Mouse (Mus musculus) kidney, postnatal 4 days (tissue): ENCODE data around the gene Pet100.
A peak's percentile ranks its signal among the peaks of the same experiment; 100 is the strongest.

Source experiments
- DNase-seq, 2 experiments: peaks; one replicate each; pipeline ENCODE4 v3.0.0; 2021; ENCODE audit warnings: mixed read lengths in 2 of 2

The Pet100 gene

DNA sequence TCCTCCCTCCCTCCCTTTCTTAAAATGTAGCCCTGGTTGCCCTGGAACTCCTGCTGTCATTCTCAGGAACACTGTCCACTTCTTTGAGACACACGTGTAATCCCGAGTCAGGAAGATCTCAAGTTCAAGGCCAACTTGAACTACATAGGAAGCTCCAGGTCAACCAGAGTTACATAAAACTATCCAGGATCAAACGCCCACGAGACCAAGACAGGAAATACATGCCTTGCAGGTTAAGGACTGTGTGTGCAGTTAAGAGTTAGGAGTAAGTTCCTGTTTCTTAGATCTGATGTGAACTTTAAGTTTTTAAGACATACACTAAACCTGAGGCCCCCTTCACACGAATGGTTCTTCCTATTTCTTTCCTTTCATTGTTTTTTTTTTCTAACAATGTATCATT, 5.6 kb downstream of the Pet100 start:
- DNase-seq = no peak

DNA sequence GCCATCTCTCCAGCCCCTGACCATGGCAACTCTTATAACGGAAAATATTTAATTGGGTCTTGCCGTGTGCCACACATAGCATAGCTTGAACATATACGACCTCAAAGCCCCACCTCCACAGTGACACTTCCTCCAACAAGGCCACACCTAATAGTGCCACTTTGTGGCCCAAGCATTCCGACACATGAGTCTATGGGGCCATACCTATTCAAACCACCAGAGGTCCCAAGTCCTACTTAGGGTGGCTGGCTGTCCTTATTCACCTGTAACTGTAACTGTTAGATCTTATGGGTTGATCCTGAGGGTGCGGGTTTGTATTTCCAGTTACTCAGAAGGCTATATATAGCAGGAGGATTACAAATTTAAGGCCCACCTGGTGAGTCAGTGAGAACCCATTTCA, 6.7 kb downstream of the Pet100 start:
- DNase-seq = peak; percentile 44 to 56

GRCm38 (mm10) chr8:3630647-3631477, 9.5 kb downstream of the Pet100 start, which contains the start of gene Stxbp2:
Gene Stxbp2, plus strand, starts transcription at chr8:3630955.
- DNase-seq = peak; percentile 83 to 90

DNA sequence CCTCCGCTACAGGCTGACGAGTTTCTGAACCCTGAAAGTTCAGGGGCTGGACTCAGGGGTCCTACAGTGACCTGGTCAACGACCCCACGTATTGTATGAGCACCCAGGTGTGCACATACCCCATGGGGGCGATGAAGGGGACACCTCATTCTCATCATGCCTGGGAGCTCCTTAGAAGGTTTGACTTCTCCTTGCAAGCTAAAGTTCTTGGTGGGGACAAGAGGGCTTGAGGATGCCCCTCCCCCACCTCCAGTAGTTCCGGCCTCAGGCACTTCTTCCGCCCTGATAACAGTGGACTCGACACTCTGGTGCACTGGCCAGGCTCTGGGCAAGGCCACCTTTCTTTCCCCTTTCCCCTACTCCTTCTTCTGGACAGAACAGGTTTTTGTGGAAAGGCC, 10.1 kb downstream of the Pet100 start:
- DNase-seq = peak; percentile 42 to 61

DNA sequence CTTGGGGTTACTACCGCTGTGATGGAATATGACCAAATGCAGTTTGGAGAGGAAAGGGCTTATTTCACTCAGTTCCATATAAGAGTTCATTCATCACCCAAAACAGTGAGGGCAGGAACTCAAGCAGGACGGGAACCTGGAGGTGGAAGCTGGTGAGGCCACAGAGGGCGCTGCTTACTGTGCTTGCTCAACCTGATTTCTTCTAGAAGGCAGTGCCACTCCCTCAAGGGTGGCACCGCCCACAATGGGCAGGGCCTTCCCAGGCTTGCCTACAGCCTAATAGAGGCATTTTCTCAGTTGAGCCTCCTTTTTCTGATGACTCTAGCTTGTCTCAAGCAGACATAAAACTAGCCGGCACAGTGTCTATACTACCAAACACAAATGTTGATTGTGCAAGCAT, 24.5 kb downstream of the Pet100 start:
- peak; percentile 61 to 76 for DNase-seq

DNA sequence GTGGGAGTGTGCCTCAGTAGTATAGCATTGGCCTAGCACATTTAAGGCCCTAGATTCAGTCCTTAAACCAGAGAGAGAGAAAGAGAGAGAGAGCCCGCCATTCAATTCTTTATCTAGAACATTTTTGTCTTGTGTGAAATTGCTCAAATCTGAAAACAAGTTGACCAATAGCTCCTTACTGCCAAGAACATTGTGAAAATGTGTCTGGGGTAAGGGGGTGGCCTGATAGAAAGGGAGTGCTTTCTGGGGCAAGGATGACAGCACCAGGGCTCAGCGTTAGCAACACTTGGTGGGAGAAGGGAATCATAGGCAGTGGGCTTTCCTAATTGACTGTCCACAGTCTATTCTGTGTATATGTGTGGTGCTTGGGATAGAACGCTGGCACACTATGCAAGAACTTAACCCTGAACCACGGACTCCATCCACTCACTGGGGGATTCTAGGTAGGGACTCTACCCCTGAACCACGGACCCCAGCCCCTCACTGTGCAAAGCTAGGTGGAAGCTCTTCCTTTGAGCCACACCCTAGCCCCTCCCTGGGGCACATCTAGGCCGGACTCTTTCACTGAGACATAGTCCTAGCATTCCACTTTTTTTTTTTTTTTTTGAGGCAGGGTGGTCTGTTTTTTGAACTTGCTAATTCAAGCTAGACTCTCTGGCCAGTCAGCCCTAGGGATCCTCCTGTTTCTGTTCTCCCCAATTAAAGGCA, 25.6 kb downstream of the Pet100 start:
- no peak for DNase-seq

- DNase-seq = no peak
Measured at GRCm38 (mm10) chr8:3647561-3647960, 26.2 kb downstream of the Pet100 start.

DNA sequence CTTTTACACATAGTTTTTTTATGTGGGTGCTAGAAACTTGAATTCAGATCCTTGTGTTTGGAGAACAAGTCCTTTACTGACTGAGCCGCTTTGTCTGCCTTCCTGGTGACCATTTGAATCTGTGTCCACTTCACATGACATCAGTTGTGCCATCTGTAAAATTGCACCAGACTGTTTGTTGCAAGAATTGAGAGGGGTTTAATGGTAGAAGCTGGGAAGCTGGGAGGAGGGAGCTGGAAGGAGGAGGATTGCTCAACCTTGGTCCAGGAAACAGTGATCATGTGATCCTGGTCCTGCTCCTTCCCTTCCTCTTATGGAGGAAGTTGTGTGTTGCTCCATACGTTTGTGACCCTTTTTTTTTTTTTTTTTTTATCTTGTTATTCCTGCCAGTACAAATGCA, 26.9 kb downstream of the Pet100 start:
- no peak for DNase-seq

DNA sequence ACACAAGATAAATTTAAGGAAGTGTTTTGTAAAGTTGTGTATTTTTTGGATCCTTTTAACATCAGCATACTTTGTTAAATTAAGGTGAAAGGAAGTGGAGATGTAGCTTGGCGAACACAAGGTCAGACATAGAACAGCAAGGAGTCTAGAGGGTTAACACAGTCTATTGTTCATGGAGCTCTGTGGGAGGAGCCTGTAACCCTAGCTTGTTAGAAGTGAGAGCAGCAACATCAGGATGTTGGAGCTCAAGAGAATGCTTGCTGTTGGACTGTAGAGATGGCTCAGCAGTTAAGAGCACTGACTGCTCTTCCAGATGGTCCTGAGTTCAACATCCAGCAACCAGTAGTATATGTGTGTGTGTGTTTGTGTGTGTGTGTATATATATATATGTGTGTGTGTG, 27.6 kb downstream of the Pet100 start:
- no peak for DNase-seq

GRCm38 (mm10) chr8:3652845-3653244, 31.5 kb downstream of the Pet100 start:
- DNase-seq = no peak

DNA sequence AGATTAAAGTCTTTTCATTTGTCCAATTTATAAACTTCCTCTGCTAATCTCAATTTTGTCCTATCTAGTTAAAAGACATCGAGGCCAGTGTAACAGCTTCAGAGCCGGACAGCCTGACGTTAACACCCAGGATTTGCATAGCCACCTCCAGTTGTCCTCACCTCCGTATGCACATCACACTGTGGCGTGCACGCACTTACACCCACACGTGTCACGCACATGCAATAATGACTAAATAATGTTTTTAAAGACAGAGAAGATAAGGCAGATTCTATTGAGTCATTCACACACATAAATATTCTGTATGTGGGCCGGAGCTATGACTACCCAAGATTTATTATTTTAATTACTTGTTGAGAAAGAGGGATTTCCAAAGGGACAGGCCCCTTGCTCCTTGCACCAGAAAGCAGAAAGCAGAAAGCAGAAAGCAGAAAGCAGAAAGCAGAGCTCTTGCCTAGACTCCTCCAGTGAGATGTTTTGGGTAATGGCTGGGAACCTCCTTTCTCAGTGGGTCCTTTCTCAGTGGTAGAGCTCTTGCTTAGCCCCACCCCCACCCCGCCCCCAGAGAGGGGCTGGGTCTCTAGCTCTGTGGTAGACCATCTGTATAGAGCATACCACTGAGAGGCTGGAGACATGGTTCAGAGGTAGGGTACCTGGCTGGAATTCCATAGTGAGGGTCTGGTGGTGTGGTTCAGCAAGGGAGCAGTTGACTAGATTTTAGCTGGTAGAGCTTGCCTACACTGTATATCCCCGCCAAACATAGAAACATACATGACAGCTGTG, 33.6 kb downstream of the Pet100 start:
- DNase-seq = no peak

- no peak for DNase-seq
Measured at GRCm38 (mm10) chr8:3655526-3655925, 34.2 kb downstream of the Pet100 start, which contains the start of gene Retn. Gene Retn, plus strand, starts transcription at chr8:3655770.

DNA sequence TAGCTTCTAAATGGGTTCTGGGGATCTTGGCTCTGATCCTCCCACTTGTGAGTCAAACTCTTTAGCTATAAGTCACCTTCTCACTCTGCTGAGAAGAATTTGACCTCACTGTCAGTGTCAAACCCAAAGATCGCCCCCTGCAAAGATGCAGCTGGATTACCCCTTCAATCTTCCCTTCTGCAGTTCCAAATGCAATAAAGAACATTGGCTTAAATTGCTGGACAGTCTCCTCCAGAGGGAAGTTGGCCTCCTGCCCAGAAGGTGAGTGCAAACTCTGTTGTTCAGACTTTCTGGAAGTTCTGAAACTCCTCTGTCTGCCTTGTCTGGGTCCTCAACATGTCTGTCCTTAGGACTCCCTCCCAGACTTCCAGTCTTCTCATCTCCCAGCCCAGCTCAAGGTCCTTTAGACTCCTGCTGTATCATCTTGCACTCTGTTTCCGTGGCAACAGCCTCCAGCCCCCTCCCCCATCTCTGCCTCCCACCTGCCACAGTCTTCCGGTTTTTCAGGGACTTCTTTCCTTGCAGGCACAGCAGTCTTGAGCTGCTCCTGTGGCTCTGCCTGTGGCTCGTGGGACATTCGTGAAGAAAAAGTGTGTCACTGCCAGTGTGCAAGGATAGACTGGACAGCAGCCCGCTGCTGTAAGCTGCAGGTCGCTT, 35.5 kb downstream of the Pet100 start:
- DNase-seq = peak in 1 of 2 experiments; percentile 18

DNA sequence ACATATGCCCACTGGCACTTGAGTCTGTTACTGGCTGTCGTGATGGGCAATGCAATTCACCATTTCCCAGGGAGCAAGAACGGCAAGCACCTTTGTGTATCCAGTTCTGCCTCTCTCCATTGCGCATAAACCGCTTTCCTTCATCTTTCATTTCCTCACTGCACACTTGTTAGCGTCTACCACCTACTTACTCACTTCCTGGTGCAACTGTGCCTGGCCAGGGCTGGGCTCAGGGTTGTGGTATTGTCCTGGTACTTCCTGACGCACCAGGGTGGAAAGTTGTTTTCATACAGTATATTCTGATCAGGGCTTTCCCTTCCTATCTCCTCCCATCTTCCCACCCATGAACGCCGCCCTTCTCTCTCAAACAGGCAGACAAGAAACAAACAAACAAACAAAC, 39.5 kb downstream of the Pet100 start:
- DNase-seq = no peak

DNA sequence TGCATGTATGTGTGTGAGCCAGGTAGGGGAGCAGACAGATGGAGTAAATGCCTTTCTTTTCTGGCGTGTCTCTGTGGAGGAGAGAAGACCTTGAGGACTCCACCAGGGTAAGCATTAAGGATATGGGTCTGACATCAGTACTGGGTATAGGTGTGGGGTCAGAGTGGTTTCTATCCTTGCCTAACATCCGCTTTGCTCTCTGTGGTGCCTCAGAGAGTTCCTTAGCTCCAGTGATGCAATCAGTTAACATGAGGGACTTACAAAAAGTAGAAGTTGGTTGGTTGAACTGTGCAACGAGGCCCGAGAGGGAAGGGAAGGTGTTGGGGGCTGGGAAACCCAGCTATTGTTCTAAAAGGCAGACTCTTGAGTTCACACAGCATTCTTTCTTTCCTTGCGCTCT, 43.1 kb downstream of the Pet100 start:
- DNase-seq = no peak

GRCm38 (mm10) chr8:3665507-3665906, 44.2 kb downstream of the Pet100 start, which contains the start of gene Mcemp1:
Gene Mcemp1, plus strand, starts transcription at chr8:3665754.
- no peak for DNase-seq

- no peak for DNase-seq
Measured at GRCm38 (mm10) chr8:3670388-3670787, 49.0 kb downstream of the Pet100 start.

DNA sequence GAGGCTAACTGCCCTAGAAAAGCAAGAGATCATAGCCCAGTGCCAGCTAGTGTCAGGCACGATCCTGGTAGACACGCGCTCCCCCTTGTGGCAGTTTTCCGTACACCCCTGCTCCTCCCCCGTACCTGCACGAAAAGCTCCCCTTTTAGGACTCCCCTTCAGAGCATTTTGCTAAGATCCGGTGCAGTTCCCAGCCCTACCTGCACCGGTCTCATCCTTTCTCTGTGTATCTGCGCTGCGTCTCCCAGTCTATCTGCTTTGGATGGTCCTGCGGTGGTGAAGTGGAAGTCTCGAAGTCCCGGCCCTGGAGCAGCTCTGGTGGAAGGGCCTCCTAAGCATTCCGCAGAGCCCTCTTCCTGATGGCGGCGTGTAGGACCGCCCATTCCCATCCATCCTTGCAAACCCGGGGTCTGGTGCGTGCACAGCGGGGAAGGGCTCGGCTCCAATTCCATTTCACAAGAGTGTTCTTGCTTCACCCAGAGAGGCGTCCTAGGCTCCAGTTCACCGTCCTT, 50.7 kb downstream of the Pet100 start, which contains the start of gene Fcor:
TSS of gene Fcor (minus strand) at position 383 of the 512 bp plus-strand sequence.
- peak; percentile 90 for DNase-seq

- no peak for DNase-seq
Measured at GRCm38 (mm10) chr8:3674671-3675070, 53.3 kb downstream of the Pet100 start.
